Mouse (Mus musculus) heart, adult 10 weeks (tissue): ENCODE results near the gene Zfp846. TPM values are rescaled to one million over a fixed set of nuclear protein-coding genes. Genes with fewer than 3 reads are reported as not detected.

Experiments used
- polyA plus RNA-seq: library from polyadenylated mRNA; stranded (reverse); fragments of 350-450 nt; fragmentation: Illumina TruSeq; extraction: RNeasy Lipid Tissue Mini Kit (QIAGEN cat#74804); gene quantifications from one replicate; pipeline ENCODE4 v1.2.3, GENCODE M21; 2014; ENCODE audit warnings: low read depth, low replicate concordance

The Zfp846 gene
- polyA plus RNA-seq, result 2.7 TPM

DNA sequence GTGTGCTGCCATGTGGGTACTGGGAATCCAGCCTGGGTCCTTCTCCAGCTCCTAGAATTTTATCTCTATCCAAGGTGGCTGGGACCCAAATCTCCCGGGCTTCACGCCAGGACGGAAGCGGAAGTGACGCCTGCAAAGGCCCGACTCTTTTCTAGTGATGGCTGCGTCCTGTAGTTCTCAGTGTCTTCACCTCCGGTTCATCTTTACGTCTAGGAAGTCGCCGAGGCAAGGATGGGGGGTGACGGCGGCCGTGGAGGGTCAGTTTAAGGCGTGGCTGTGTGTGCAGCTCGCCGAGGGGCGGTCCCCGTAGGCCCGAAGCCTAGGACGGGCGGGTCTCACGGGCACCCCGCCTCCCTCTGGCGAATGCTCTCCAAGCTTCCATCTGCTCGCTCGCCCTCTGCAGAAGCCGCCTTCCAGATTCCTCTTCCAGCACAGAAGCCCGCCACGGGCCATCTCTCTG is at the start of gene Zfp846:
Zfp846 (plus strand) TSS at position 117 of the 460 bp plus-strand sequence.

GRCm38 (mm10) chr9:20642101-20642895 is 61.2 kb downstream of the Zfp846 start, which contains the start of gene Ubl5:
Ubl5 (plus strand) TSS chr9:20642878.

GRCm38 (mm10) chr9:20644360-20645081 is 63.4 kb downstream of the Zfp846 start, which contains the start of gene Fbxl12:
Fbxl12 (minus strand) TSS chr9:20644767.

DNA sequence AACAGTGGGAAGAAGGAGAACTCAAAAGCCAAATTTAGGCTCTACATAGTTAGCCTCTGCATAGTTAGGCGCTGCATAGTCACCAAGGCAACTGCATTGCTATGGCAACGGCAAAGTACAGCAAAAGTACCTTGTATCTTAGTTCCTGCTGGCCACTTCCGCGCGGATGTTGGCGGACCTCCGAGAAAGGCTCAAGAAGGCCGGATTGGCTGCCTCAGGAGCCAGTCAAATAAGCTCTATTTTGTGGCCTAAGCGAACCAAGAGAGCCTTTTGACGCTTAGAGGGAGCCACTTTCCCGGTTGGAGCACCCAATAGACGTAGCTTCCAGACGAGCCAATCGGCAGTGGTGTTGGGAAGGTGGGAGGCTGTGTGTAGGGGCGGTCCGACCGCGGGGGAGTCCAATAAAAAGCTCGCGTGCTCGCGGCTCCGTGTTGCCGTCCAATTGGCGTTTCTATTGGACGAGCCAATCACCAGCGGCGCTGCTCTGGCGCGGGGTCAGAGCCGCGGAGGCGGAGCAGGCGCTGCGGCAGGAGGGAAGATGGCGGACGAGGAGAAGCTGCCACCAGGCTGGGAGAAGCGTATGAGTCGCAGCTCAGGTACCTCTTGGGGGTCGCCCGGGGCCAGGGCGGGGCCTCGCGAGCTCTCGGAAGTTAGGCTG is 70.6 kb downstream of the Zfp846 start, which contains the start of gene Pin1:
Pin1 (plus strand) TSS at position 494 of the 658 bp plus-strand sequence.

Other genes starting within 250 kb of the Zfp846 start
- not detected for gene Olfr18, start 245.2 kb upstream of the Zfp846 start, polyA plus RNA-seq
- gene Zfp560, start 196.1 kb upstream of the Zfp846 start, polyA plus RNA-seq, result 17.6 TPM
- 4.7 TPM for gene Zfp26, start 121.1 kb upstream of the Zfp846 start, polyA plus RNA-seq
- 10.9 TPM for gene Zfp426, start 88.5 kb upstream of the Zfp846 start, polyA plus RNA-seq
- gene Zfp266, start 59.9 kb upstream of the Zfp846 start, polyA plus RNA-seq, result 12.7 TPM
- gene Ubl5, start 61.6 kb downstream of the Zfp846 start, polyA plus RNA-seq, result 447 TPM
- gene Fbxl12, start 63.5 kb downstream of the Zfp846 start, polyA plus RNA-seq, result 17.7 TPM
- gene Pin1, start 70.8 kb downstream of the Zfp846 start, polyA plus RNA-seq, result 17.5 TPM
- gene Olfm2, start 165.1 kb downstream of the Zfp846 start, polyA plus RNA-seq, result not detected
- gene Col5a3, start 233.8 kb downstream of the Zfp846 start, polyA plus RNA-seq, result 14.5 TPM
- gene Rdh8, start 237.2 kb downstream of the Zfp846 start, polyA plus RNA-seq, result not detected